ENCODE assay signal across 9 mouse cellular contexts in the genomic region with DNA sequence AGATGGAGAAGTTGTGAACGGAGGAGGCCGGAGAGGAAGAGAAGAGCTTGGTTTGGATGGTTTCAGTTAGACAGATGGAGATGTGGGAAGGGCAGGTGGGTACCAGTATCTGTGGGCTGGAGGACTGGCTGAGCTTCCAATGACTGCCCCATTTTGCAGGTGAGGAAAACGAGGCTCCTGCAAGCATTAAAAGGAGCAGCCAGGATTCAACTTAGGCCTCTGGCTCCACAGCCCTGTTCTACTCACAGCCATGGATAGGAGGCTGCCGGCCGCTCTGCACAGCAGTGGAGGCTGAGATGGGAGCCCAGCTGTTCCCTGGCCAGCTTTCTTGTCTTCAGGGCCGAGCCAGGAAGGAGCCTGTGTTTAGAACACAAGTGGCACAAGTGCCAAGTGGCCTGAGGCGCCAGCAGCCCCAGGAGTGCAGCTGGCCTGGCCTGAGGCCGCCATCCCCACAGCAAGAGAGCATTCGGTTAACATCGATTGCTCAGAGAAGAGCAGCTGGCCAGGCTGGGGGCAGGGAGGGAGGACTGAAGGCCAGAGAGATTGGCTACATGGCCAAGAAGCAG.
DNase-seq lines count a peak whose midpoint lies in the region; ATAC-seq and TF ChIP-seq lines count a peak whose summit lies in the region.
"Had no signal": no experiment of that assay in that cellular context is flagged by ENCODE, and none has a peak within 500 bp of the region (broad histone marks: within the 10 kb centered on the region; RNA-seq: fewer than 3 reads in every experiment).

No protein-coding gene starts in this region.

- no peak for TF ChIP-seq CTCF in thymus, adult 2 months (IDR thresholded peaks at IDR 0.05; ENCODE audit: borderline replicate concordance, control insufficient read depth, extremely low read depth, insufficient read depth, low read length, poor library complexity)
- TF ChIP-seq CTCF in intestine, postnatal 0 days (IDR thresholded peaks at IDR 0.05; ENCODE audit: low read depth): no peak

- H3K27me3 ChIP-seq in neural tube, embryonic 13.5 days: no peaks in the 10 kb centered on the region
- H3K27me3 ChIP-seq in limb, embryonic 14.5 days (ENCODE audit: control insufficient read depth, insufficient read depth, low read length): no peaks in the 10 kb centered on the region
- H3K27me3 ChIP-seq in thymus, adult 2 months (ENCODE audit: control insufficient read depth, insufficient read depth, low read length): no peaks in the 10 kb centered on the region
- no peaks in the 10 kb centered on the region for H3K27me3 ChIP-seq in intestine, postnatal 0 days (replicated peaks; ENCODE audit: control insufficient read depth, insufficient read depth, low read length)
- H3K27me3 ChIP-seq: liver, embryonic 15.5 days had no signal

- WGBS in neural tube, embryonic 13.5 days: 58% methylated on average over 10 of the region's 10 CpGs
- whole genome bisulfite sequencing in limb, embryonic 14.5 days: 60% methylated on average over 10 of the region's 10 CpGs
- 87% methylated on average over 10 of the region's 10 CpGs for WGBS in thymus, adult 2 months
- WGBS in intestine, postnatal 0 days: 63% methylated on average over 10 of the region's 10 CpGs

- peaks cover 63% of the 10 kb centered on the region for H3K4me1 ChIP-seq in neural tube, embryonic 13.5 days (replicated peaks)
- H3K4me1 ChIP-seq in limb, embryonic 14.5 days (ENCODE audit: control insufficient read depth, insufficient read depth, low read length): peaks cover 11% of the 10 kb centered on the region
- H3K4me1 ChIP-seq in thymus, adult 2 months (replicated peaks; ENCODE audit: control insufficient read depth, insufficient read depth, low read length): peaks cover 5% of the 10 kb centered on the region
- peaks cover 6% of the 10 kb centered on the region; the same call in 1 of the 2 replicates for H3K4me1 ChIP-seq in intestine, postnatal 0 days (replicated peaks; ENCODE audit: control insufficient read depth, insufficient read depth, low read length)

- H3K27ac ChIP-seq in neural tube, embryonic 13.5 days (replicated peaks): peak overlapping the region; percentile 18
- H3K27ac ChIP-seq in limb, embryonic 14.5 days (replicated peaks; ENCODE audit: low read depth, low read length): no peak overlapping the region
- no peak overlapping the region for H3K27ac ChIP-seq in thymus, adult 2 months (ENCODE audit: control insufficient read depth, insufficient read depth, low read length)
- no peak overlapping the region for H3K27ac ChIP-seq in intestine, postnatal 0 days (ENCODE audit: low read depth, low read length)
- H3K27ac ChIP-seq: liver, embryonic 15.5 days had no signal

- no peaks in the 10 kb centered on the region for H3K36me3 ChIP-seq in neural tube, embryonic 13.5 days
- H3K36me3 ChIP-seq in limb, embryonic 14.5 days (ENCODE audit: control insufficient read depth, insufficient read depth, low read length): no peaks in the 10 kb centered on the region
- no peaks in the 10 kb centered on the region for H3K36me3 ChIP-seq in thymus, adult 2 months (ENCODE audit: control insufficient read depth, insufficient read depth, low read length)
- H3K36me3 ChIP-seq in intestine, postnatal 0 days (ENCODE audit: control insufficient read depth, insufficient read depth): no peaks in the 10 kb centered on the region
- H3K36me3 ChIP-seq: liver, embryonic 15.5 days had no signal

- peak overlapping the region; percentile 18; the same call in 1 of the 2 replicates for H3K9ac ChIP-seq in neural tube, embryonic 13.5 days
- H3K9ac ChIP-seq in limb, embryonic 14.5 days (ENCODE audit: low read depth, low read length, severe bottlenecking): no peak overlapping the region
- no peak overlapping the region for H3K9ac ChIP-seq in intestine, postnatal 0 days (ENCODE audit: low read depth, low read length)
- H3K9ac ChIP-seq: liver, embryonic 15.5 days had no signal

- no peak overlapping the region for H3K4me2 ChIP-seq in neural tube, embryonic 13.5 days
- H3K4me2 ChIP-seq in limb, embryonic 14.5 days (replicated peaks; ENCODE audit: low read depth, low read length, severe bottlenecking): no peak overlapping the region
- H3K4me2 ChIP-seq in intestine, postnatal 0 days (replicated peaks; ENCODE audit: low read depth): no peak overlapping the region
- H3K4me2 ChIP-seq: liver, embryonic 15.5 days had no signal

- no peak for DNase-seq in cerebellum, adult 11 months
- DNase-seq in neural tube, embryonic 10.5 days (ENCODE audit: extremely low spot score, low spot score): no peak
- DNase-seq in gastrocnemius, postnatal 36 days: peak; percentile 58 to 59
- DNase-seq in limb, embryonic 14.5 days (ENCODE audit: low spot score): peak; percentile 28
- no peak for DNase-seq in thymus, adult 2 months

- no peaks in the 10 kb centered on the region for H3K9me3 ChIP-seq in neural tube, embryonic 13.5 days
- no peaks in the 10 kb centered on the region for H3K9me3 ChIP-seq in limb, embryonic 14.5 days (ENCODE audit: control insufficient read depth, low read length)
- no peaks in the 10 kb centered on the region for H3K9me3 ChIP-seq in intestine, postnatal 0 days (ENCODE audit: control insufficient read depth)
- H3K9me3 ChIP-seq: liver, embryonic 15.5 days had no signal

- H3K4me3 ChIP-seq in neural tube, embryonic 13.5 days: no peak overlapping the region
- H3K4me3 ChIP-seq in limb, embryonic 14.5 days (replicated peaks; ENCODE audit: low read length): no peak overlapping the region
- H3K4me3 ChIP-seq in thymus, adult 2 months (ENCODE audit: control insufficient read depth, insufficient read depth, low read length): no peak overlapping the region
- H3K4me3 ChIP-seq in intestine, postnatal 0 days (ENCODE audit: low read depth, low read length): no peak overlapping the region
- H3K4me3 ChIP-seq: liver, embryonic 15.5 days had no signal

- intact Hi-C loops in gastrocnemius, postnatal 36 days (cut with DNase I): no loop called here

- no peak for TF ChIP-seq POLR2A in limb, embryonic 14.5 days (IDR thresholded peaks at IDR 0.05; ENCODE audit: borderline replicate concordance, extremely low read depth, insufficient read depth, insufficient read length)
- no peak for TF ChIP-seq POLR2A in thymus, adult 2 months (IDR thresholded peaks at IDR 0.05; ENCODE audit: control insufficient read depth, extremely low read depth, insufficient read depth, low read length, poor library complexity)

- ATAC-seq in cerebellum, adult (ENCODE audit: insufficient number of reproducible peaks, low FRiP score, low TSS enrichment): 0 out of 2 replicates have a peak, but pooled peaks have one; percentile 16
- ATAC-seq in neural tube, embryonic 13.5 days (ENCODE audit: low read depth): no peak
- ATAC-seq in limb, embryonic 14.5 days (ENCODE audit: low FRiP score, low read depth): peak; percentile 50
- ATAC-seq in intestine, postnatal 0 days: no peak

Comparison
In these comparisons a context has a peak if more than half of its experiments do, and no peak if none do; other contexts are left out.
1. ATAC-seq: peak in cerebellum, adult (single experiment) and limb, embryonic 14.5 days (single experiment); none in neural tube, embryonic 13.5 days (single experiment) and intestine, postnatal 0 days (single experiment).
2. DNase-seq: peak in gastrocnemius, postnatal 36 days (2 of 2) and limb, embryonic 14.5 days (single experiment); none in cerebellum, adult 11 months (single experiment), neural tube, embryonic 10.5 days (single experiment) and thymus, adult 2 months (single experiment).